Mouse (Mus musculus): ENCODE data around the gene Olfr727. TPM values are rescaled to one million over a fixed set of nuclear protein-coding genes. Genes with fewer than 3 reads are reported as not detected.

Gene Olfr727
- total RNA-seq (2023): not detected

GRCm38 (mm10) chr14:50122886-50123285 lies at the start of gene Olfr727:
Olfr727 (plus strand) TSS chr14:50123186.

GRCm38 (mm10) chr14:50090853-50091252 lies 32.1 kb upstream of the Olfr727 start, which contains the start of gene Olfr726:
Olfr726 (minus strand) TSS chr14:50090953.

GRCm38 (mm10) chr14:50142580-50142979 lies 19.6 kb downstream of the Olfr727 start, which contains the start of gene Olfr728:
Olfr728 (minus strand) TSS chr14:50142680.

DNA sequence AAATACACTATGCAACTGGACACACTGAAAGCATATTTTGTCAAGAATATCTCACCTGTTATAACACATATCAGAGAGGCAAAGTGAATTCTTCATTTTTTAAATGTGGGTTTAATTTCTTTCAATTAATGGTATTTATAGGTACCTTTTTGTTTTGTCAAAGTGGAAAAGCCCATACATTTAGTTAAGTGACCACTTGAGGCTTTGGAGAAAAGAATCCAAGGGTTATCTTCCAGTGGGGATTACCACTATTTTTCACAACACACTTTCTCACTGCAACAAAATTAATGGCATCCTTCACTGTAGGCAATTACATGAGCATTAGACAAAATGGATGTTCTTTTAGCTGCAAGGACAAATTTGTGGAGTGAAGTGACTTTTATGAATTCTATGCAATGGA lies 29.8 kb downstream of the Olfr727 start, which contains the start of gene Olfr729:
Gene Olfr729 (minus strand): TSS at position 101 of the 400 bp plus-strand sequence.

Other genes starting within 250 kb of the Olfr727 start
- gene Olfr722, start 221.2 kb upstream of the Olfr727 start, total RNA-seq (2023): not detected
- gene Olfr723, start 191.4 kb upstream of the Olfr727 start, total RNA-seq (2023): not detected
- gene Olfr724, start 159.9 kb upstream of the Olfr727 start, total RNA-seq (2023): not detected
- not detected for gene Olfr725, start 82.8 kb upstream of the Olfr727 start, total RNA-seq (2023)
- gene Olfr726, start 32.2 kb upstream of the Olfr727 start, total RNA-seq (2023): not detected
- gene Olfr728, start 19.5 kb downstream of the Olfr727 start, total RNA-seq (2023): not detected
- not detected for gene Olfr729, start 29.7 kb downstream of the Olfr727 start, total RNA-seq (2023)
- not detected for gene Olfr730, start 65.0 kb downstream of the Olfr727 start, total RNA-seq (2023)
- not detected for gene Olfr731, start 118.7 kb downstream of the Olfr727 start, total RNA-seq (2023)
- not detected for gene Olfr732, start 161.0 kb downstream of the Olfr727 start, total RNA-seq (2023)
- not detected for gene Olfr733, start 178.3 kb downstream of the Olfr727 start, total RNA-seq (2023)
- gene Olfr734, start 203.6 kb downstream of the Olfr727 start, total RNA-seq (2023): not detected
- gene Olfr735, start 225.7 kb downstream of the Olfr727 start, total RNA-seq (2023): not detected
- gene Tlr11, start 234.7 kb downstream of the Olfr727 start, total RNA-seq (2023): not detected